Mouse (Mus musculus): ENCODE data around the gene Cltb.

Gene Cltb

GRCm38 (mm10) chr13:54564232-54565200, 46.6 kb downstream of the Cltb start:
- in situ Hi-C loops (cut with MboI, MseI) = loop anchor here (10.0 kb wide), 1 partner anchor 1180 kb away; no protein-coding TSS in a partner anchor

- in situ Hi-C loops (cut with MboI, MseI) = loop anchor here (10.0 kb wide), 1 partner anchor 1178 kb away; no protein-coding TSS in a partner anchor
Observed at GRCm38 (mm10) chr13:54562562-54562961, 48.6 kb downstream of the Cltb start.

GRCm38 (mm10) chr13:54560608-54561007, 50.5 kb downstream of the Cltb start:
- in situ Hi-C loops (cut with MboI, MseI) = loop anchor here (10.0 kb wide), 1 partner anchor 1176 kb away; no protein-coding TSS in a partner anchor

GRCm38 (mm10) chr13:54559656-54560055, 51.5 kb downstream of the Cltb start:
- in situ Hi-C loops (cut with MboI, MseI) = loop anchor here (10.0 kb wide), 1 partner anchor 1175 kb away; no protein-coding TSS in a partner anchor

- in situ Hi-C loops (cut with MboI, MseI) = no loop called here
Observed at GRCm38 (mm10) chr13:54557652-54558051, 53.5 kb downstream of the Cltb start.

- in situ Hi-C loops (cut with MboI, MseI) = no loop called here
Observed at GRCm38 (mm10) chr13:54556796-54557195, 54.3 kb downstream of the Cltb start.

GRCm38 (mm10) chr13:54556176-54556575, 55.0 kb downstream of the Cltb start:
- in situ Hi-C loops (cut with MboI, MseI) = no loop called here

- in situ Hi-C loops (cut with MboI, MseI) = no loop called here
Observed at GRCm38 (mm10) chr13:54548036-54548435, 63.1 kb downstream of the Cltb start.
